Mouse (Mus musculus) forebrain, embryonic 14.5 days (tissue): ENCODE results near the gene Klhdc10. TPM values are rescaled to one million over a fixed set of nuclear protein-coding genes. Genes with fewer than 3 reads are reported as not detected.

Source experiments
- ATAC-seq: fragments of 200-750 bp; cut with Nextera tagmentation; 2 replicates; pipeline ENCODE4 v1.8.0; 2017; ENCODE audit warnings: mild to moderate bottlenecking, moderate library complexity
- DNase-seq: peaks from one replicate; pipeline ENCODE4 v3.0.0-alpha.2; 2015; ENCODE audit warnings: low spot score
- H3K27ac ChIP-seq: fragments of 300-500 bp; sonication (generic); 2 replicates; pipeline ENCODE4 v1.5.1; 2014; ENCODE audit warnings: low read depth, mild to moderate bottlenecking, control low read depth, low read length, moderate library complexity
- H3K27me3 ChIP-seq: fragments of 300-500 bp; sonication (generic); replicated peaks from 2 replicates; pipeline ENCODE4 v1.6.1; 2014; ENCODE audit warnings: low read length, control low read depth, mixed read lengths; ENCODE audit not compliant: control insufficient read depth, insufficient read depth
- H3K36me3 ChIP-seq: fragments of 300-500 bp; sonication (generic); 2 replicates; pipeline ENCODE4 v1.6.1; 2014; ENCODE audit warnings: low read length, control low read depth; ENCODE audit not compliant: control insufficient read depth, insufficient read depth
- H3K4me1 ChIP-seq: fragments of 300-500 bp; sonication (generic); 2 replicates; pipeline ENCODE4 v1.6.1; 2014; ENCODE audit warnings: antibody characterized with exemption, low read length, control low read depth; ENCODE audit not compliant: control insufficient read depth, insufficient read depth
- H3K4me2 ChIP-seq: fragments of 300-500 bp; sonication (generic); 2 replicates; pipeline ENCODE4 v1.6.1; 2014; ENCODE audit warnings: mild to moderate bottlenecking, control low read depth, low read length
- H3K4me3 ChIP-seq: fragments of 300-500 bp; sonication (generic); 2 replicates; pipeline ENCODE4 v1.5.1; 2014; ENCODE audit warnings: low read depth, low read length, control low read depth
- H3K9ac ChIP-seq: fragments of 300-500 bp; sonication (generic); 2 replicates; pipeline ENCODE4 v1.6.1; 2014; ENCODE audit warnings: mild to moderate bottlenecking, low read length, control low read depth, moderate library complexity
- H3K9me3 ChIP-seq: fragments of 300-500 bp; sonication (generic); replicated peaks from 2 replicates; pipeline ENCODE4 v1.6.1; 2016; ENCODE audit warnings: low read length, control low read depth, mixed read lengths; ENCODE audit not compliant: control insufficient read depth
- WGBS: fragments of 180-500 bp; shearing (Covaris S2); extraction: QIAGEN DNeasy Blood & Tissue Kit; methylation state at CpG from one replicate; pipeline ENCODE4 v1.1.7; 2014; 5-methylcytosine and 5-hydroxymethylcytosine counted together
- polyA plus RNA-seq: library from polyadenylated mRNA; unstranded; fragments of >200 nt; fragmentation: Nextera tagmentation; extraction: Ambion mirVana; gene quantifications from 2 replicates; pipeline ENCODE4 v1.2.1, GENCODE M21; 2014

Klhdc10 gene
- polyA plus RNA-seq, 1 experiment from 2014 or later: 35.2 TPM

GRCm38 (mm10) chr6:30409399-30410093 is 7.9 kb downstream of the Klhdc10 start:
- Histone ChIP-seq H3K36me3 (no peaks in the 10 kb centered on the region), H3K9ac (no peak overlapping the region), H3K4me3 (no peak overlapping the region), H3K27me3 (no peaks in the 10 kb centered on the region), H3K27ac (no peak overlapping the region), H3K4me2 (no peak overlapping the region), H3K4me1 (no peaks in the 10 kb centered on the region), H3K9me3 (no peaks in the 10 kb centered on the region)
- WGBS: 92% methylated on average over 7 of the region's 7 CpGs
- DNase-seq (no peak), ATAC-seq (no peak)

GRCm38 (mm10) chr6:30411311-30411710 is 9.6 kb downstream of the Klhdc10 start:
- WGBS: 81% methylated on average over 4 of the region's 4 CpGs
- Histone ChIP-seq H3K4me1 (no peaks in the 10 kb centered on the region), H3K4me2 (no peak overlapping the region), H3K4me3 (no peak overlapping the region), H3K27me3 (no peaks in the 10 kb centered on the region), H3K9me3 (no peaks in the 10 kb centered on the region), H3K9ac (no peak overlapping the region), H3K27ac (no peak overlapping the region), H3K36me3 (no peaks in the 10 kb centered on the region)
- no peak for DNase-seq
- ATAC-seq: no peak

GRCm38 (mm10) chr6:30416126-30416525 is 14.5 kb downstream of the Klhdc10 start:
- Histone ChIP-seq H3K27me3 (no peaks in the 10 kb centered on the region), H3K27ac (no peak overlapping the region), H3K36me3 (peaks cover 5% of the 10 kb centered on the region), H3K9me3 (no peaks in the 10 kb centered on the region), H3K4me1 (no peaks in the 10 kb centered on the region), H3K4me2 (no peak overlapping the region), H3K9ac (no peak overlapping the region), H3K4me3 (no peak overlapping the region)
- WGBS: 89% methylated on average over 2 of the region's 2 CpGs
- DNase-seq (no peak), ATAC-seq (no peak)

- WGBS: 85% methylated on average over 7 of the region's 7 CpGs
- Histone ChIP-seq H3K4me1 (no peaks in the 10 kb centered on the region), H3K4me2 (no peak overlapping the region), H3K9me3 (no peaks in the 10 kb centered on the region), H3K36me3 (peaks cover 9% of the 10 kb centered on the region), H3K27ac (no peak overlapping the region), H3K27me3 (no peaks in the 10 kb centered on the region), H3K4me3 (no peak overlapping the region), H3K9ac (no peak overlapping the region)
- ATAC-seq (no peak), DNase-seq (no peak)
Observed at GRCm38 (mm10) chr6:30416801-30417200, 15.1 kb downstream of the Klhdc10 start.

- H3K4me2 ChIP-seq: no peak overlapping the region
- WGBS: 87% methylated on average over 3 of the region's 3 CpGs
Observed at GRCm38 (mm10) chr6:30432461-30433192, 31.0 kb downstream of the Klhdc10 start.

GRCm38 (mm10) chr6:30436476-30436875 is 34.8 kb downstream of the Klhdc10 start:
- Histone ChIP-seq H3K9me3 (no peaks in the 10 kb centered on the region), H3K4me2 (no peak overlapping the region), H3K4me1 (no peaks in the 10 kb centered on the region), H3K4me3 (no peak overlapping the region), H3K27me3 (no peaks in the 10 kb centered on the region), H3K27ac (no peak overlapping the region), H3K36me3 (peaks cover 9% of the 10 kb centered on the region; the same call in 1 of the 2 replicates), H3K9ac (no peak overlapping the region)
- ATAC-seq: no peak
- no peak for DNase-seq
- 95% methylated on average over 3 of the region's 3 CpGs for WGBS

More at GRCm38 (mm10) chr6:30432461-30433192, 31.0 kb downstream of the Klhdc10 start:
- H3K4me1 ChIP-seq: no peaks in the 10 kb centered on the region
- H3K27ac ChIP-seq: no peak overlapping the region
- ATAC-seq (no peak), DNase-seq (no peak)
- H3K4me3 ChIP-seq: no peak overlapping the region
- H3K9ac ChIP-seq: no peak overlapping the region
- no peaks in the 10 kb centered on the region for H3K36me3 ChIP-seq
- no peaks in the 10 kb centered on the region for H3K27me3 ChIP-seq
- H3K9me3 ChIP-seq: no peaks in the 10 kb centered on the region

- H3K27me3 ChIP-seq: no peaks in the 10 kb centered on the region
- no peaks in the 10 kb centered on the region for H3K4me1 ChIP-seq
- no peak overlapping the region for H3K27ac ChIP-seq
- no peak overlapping the region for H3K4me2 ChIP-seq
- ATAC-seq (no peak), DNase-seq (no peak)
- peaks cover 15% of the 10 kb centered on the region for H3K36me3 ChIP-seq
- H3K9me3 ChIP-seq: no peaks in the 10 kb centered on the region
- H3K4me3 ChIP-seq: no peak overlapping the region
- WGBS: 89% methylated on average over 3 of the region's 3 CpGs
- no peak overlapping the region for H3K9ac ChIP-seq
Observed at GRCm38 (mm10) chr6:30437054-30437453, 35.4 kb downstream of the Klhdc10 start.

GRCm38 (mm10) chr6:30439576-30439975 is 37.9 kb downstream of the Klhdc10 start:
- DNase-seq (no peak), ATAC-seq (no peak)
- 87% methylated on average over 10 of the region's 10 CpGs for WGBS

GRCm38 (mm10) chr6:30456991-30457390 is 55.3 kb downstream of the Klhdc10 start:
- WGBS: 95% methylated on average over 7 of the region's 7 CpGs
- Histone ChIP-seq H3K9ac (no peak overlapping the region), H3K36me3 (peaks cover 29% of the 10 kb centered on the region), H3K27me3 (no peaks in the 10 kb centered on the region), H3K4me3 (no peak overlapping the region), H3K4me1 (peaks cover 22% of the 10 kb centered on the region), H3K4me2 (no peak overlapping the region), H3K9me3 (no peaks in the 10 kb centered on the region), H3K27ac (no peak overlapping the region)
- no peak for ATAC-seq
- DNase-seq: no peak

More at GRCm38 (mm10) chr6:30439576-30439975, 37.9 kb downstream of the Klhdc10 start:
- no peaks in the 10 kb centered on the region for H3K9me3 ChIP-seq
- no peak overlapping the region for H3K27ac ChIP-seq
- H3K36me3 ChIP-seq: peaks cover 35% of the 10 kb centered on the region
- H3K4me1 ChIP-seq: no peaks in the 10 kb centered on the region
- H3K4me3 ChIP-seq: no peak overlapping the region
- H3K9ac ChIP-seq: no peak overlapping the region
- no peaks in the 10 kb centered on the region for H3K27me3 ChIP-seq
- no peak overlapping the region for H3K4me2 ChIP-seq
